Mouse (Mus musculus): ENCODE measurements around the gene Cactin. TPM values are rescaled to one million over a fixed set of nuclear protein-coding genes. Genes with fewer than 3 reads are reported as not detected.

Gene Cactin
- polyA plus RNA-seq (2021; fragmentation: Nextera tagmentation): 13.7 and 15.7 TPM in 2 replicates
- long read RNA-seq, experiment 1, transcript Cactin-201 (9 exons, 2,715 nt): major isoform, 109 of 122 reads
- long read RNA-seq, experiment 1, partial matches to known transcripts: 6 of 122 reads
- long read RNA-seq, experiment 1, other reads (novel, unspliced or antisense): 7 of 122 reads
- long read RNA-seq, experiment 2, transcript Cactin-201 (9 exons, 2,715 nt): major isoform, 22 of 28 reads
- long read RNA-seq, experiment 2, partial matches to known transcripts: 5 of 28 reads
- long read RNA-seq, experiment 2, other reads (novel, unspliced or antisense): 1 of 28 reads

DNA sequence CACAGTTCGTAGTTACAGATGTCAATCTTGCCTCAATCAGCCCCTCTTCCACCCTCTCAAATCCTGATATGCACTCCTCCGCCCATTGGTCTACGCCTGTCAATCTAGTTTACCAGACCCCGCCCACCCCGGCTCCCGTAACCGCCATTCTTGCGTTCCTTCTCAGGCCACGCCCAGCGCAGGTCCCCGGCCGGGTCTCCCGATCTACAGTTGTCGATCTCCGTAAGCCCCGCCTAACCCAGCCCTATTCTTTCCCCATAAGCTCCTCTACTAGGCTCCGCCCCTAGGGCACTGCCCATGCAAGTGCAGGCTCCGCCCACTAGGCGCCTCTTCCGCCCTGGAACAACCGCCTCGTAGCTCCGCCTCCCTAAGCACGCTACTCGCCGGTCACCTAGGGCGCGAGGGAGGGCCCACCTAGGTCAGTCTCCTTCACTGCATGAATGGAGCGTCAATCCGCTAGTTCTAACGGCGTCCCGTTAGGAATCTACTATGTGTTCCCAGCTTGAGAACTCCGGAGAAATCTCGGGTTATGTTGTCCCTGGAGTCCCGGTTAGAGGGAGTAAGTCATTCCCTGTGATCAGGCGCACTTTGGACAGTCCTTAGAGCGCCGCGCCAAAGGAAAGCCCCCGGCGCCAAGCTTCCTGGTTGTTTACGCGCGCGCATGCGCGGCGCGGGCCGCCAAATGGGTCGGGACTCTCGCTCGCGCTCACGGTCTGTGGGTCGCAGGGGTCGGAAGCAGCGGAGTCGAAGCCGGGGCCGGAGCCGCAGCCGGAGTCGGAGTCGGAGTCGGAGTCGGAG lies at the start of gene Cactin:
TSS of gene Cactin (plus strand) at position 554 of the 798 bp plus-strand sequence.

DNA sequence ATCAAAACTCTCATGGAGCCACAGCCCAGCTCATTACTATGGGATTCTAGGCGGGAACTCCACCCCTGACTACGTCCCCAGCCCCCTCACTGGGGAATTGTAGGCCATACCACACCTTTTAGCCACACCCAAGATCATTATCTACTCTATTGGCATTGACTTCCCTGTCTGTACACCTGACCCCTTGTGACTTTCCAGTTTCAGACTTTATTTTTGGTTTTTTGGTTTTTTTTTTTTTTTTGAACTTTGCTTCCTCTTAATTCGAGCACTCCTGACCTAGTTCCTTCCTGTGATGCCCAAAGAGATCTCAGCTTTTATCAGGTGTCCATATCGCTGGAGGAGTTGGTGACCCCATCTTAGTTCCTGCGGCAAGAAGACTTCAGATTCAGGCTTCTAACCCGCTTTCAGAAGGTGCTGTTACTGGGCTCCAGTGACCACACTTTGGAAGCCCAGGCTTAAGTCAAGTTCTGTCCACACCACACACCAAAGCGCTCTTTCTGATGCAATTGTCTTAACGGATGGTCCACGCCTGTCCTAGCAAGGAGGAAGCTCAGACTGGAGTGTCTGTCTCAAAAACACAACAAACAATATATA lies 29.3 kb upstream of the Cactin start, which contains the start of gene Tjp3:
TSS of gene Tjp3 (minus strand) at position 71 of the 594 bp plus-strand sequence.

DNA sequence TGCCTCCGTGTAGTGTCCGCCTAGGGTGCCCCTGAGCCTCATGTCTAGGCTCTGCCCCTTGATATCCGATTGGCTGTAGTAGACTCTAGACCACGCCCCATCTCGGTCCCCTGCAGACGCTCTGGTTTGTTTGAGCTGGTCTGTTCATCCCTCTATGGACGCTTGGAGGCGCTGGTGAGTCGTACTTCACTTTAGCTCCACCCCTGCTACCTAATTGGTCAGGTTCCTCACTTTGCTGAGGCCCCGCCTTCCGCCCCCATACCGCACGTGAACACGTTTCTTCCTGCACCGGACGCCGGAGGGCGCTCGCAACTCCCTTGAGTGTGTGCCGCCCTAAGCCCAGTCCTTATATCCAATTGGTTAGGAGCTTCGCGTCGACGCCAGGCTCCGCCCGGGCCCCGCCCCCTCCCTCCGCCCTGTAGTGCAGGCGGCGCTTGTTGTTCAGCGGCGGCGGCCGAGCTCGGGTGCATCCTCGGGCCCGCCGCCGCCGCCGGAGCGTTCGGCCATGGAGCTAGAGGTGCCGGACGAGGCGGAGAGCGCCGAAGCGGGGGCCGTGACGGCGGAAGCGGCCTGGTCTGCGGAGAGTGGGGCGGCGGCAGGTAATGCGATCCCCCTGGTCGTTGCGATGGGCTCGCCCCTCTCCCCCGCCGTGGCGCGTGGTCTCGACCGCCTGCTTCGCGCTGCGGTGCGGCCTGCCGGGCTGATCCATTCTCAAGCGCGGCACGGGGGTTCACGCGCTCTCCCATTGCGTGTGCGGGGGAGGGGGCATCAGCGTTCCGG lies 28.2 kb upstream of the Cactin start, which contains the start of gene Pip5k1c:
TSS of gene Pip5k1c (plus strand) at position 410 of the 780 bp plus-strand sequence.

DNA sequence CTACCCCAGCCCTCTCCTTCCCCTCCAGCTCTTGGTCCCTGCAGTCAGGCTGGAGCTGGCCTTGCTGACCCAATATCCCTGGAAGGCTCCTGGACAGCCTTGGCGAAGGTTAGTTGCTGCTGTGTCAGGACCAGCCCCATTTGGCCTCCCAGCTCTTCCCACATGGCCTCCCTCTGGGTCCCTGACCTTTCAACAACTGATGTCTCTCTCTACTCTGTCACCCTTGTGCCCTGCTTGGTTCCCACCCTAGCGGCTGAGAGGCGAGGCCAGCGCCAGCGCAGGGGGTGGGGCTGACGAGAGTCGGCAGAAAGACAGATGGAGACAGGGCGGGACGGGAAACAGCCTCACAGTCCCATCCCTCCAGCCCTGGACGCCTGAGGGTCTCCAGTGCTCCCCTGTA lies 7.5 kb downstream of the Cactin start, which contains the start of gene Tbxa2r:
TSS of gene Tbxa2r (plus strand) at position 346 of the 400 bp plus-strand sequence.

DNA sequence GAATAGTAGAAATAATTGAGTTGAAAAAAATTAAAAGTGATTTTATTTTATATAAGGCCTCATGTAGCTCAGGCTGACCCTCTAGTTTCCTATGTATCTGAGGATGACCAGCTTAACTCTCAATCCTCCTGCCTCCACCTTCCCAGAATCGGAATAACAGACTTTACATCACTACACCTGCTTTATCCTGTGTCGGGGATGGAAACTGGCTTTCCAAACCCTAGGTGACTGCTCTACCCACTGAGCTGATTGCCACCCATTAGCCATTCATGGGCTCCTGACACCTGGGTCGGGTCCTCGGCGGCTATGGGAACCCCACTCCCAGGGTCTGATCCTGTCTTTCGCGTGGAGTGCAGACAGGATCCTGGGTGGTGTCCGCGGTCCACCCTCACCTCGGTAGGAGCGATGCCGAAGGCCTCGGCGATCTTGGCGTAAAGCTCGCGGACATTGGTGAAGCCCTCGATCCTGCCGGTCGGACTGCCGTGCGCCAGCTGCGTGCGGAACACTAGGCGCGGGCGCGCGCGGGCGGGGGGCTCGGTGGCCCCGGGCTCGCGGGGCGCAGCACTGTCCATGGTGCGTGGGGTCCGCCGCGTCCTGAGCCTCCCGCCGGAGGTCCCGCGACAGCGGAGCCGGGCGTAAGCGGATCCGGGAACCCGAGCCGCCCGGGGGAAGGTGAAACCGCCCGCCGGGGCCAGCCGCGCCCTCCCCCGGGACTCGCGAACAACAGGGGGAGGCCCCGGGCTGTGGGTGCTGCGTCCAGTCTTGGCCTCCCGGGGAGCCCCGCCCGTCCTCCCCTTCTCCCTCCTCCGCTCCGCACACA lies 22.0 kb downstream of the Cactin start, which contains the start of gene Gipc3:
TSS of gene Gipc3 (minus strand) at position 581 of the 820 bp plus-strand sequence.

DNA sequence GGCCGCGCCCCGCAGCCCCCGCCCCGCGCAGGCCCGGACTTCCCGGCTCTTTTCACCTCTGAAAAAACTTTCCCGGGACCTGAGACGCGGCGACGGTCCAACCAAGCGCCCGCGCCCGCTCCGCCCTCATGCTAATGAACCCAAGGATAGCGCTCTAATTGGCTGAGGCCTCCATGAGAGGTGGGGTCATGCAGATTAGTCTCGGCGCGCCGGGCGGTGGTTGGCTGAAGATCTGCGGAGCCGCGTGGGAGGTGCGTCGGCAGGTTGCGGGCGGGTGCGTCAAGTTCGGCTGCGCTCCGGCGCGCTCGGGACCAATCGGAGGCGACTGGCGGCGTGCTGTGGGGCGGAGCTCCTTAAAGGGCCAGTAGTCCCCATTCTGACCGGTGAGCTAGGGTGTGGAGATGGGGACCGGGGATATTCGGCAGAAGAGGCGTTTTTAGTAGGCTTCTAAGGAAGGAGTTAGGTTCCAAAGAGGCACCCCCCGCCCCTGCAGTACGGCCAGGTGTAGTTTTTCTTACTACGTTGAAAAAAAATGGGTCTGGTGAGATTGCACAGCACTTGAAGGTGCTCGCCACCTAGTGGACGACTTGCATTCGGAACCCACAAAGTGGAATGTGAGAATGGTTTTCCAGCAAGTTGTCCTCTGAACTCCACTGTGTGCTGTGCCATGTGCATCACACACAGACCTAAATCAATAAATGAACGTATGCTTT lies 29.6 kb downstream of the Cactin start, which contains the start of gene Hmg20b:
TSS of gene Hmg20b (minus strand) at position 130 of the 713 bp plus-strand sequence.

DNA sequence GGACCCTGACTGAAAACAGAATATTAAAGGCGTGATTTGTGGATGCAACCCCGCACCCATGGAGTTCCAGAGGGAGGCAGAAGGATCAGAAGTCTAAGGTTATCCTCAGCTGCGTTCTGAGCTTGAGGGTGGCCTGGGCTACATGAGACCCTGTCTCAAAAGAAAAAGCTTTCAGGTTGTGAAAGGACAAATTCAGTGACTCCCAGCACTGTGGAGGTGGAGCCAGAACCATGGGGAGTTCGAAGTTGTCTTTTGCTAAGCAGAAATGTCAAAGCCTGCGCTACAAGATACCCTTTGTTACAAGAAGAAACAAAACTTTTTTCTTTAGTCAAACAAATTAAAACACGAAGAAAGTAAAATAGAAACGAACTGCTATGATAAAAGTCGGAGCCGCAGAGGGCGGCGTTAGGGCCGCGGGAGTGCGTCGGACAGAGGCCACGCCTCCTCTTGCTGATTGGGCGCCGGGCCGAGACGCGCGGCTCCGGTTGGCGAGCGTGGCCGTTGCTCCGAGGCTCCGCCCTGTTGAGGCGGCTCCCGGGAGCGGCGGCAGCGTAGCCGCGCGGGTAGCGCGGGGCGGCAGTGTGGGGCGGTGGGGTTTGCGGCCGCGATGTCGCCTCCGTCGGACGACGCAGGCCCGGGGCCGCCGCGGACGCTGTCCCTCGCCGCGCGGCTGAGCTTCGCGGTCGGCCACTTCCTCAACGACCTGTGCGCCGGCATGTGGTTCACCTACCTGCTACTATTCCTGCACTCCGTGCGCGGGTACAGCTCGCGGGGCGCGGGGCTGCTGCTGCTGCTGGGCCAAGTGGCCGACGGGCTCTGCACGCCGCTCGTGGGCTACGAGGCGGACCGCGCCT lies 36.3 kb downstream of the Cactin start, which contains the start of gene Mfsd12:
TSS of gene Mfsd12 (plus strand) at position 501 of the 854 bp plus-strand sequence.

DNA sequence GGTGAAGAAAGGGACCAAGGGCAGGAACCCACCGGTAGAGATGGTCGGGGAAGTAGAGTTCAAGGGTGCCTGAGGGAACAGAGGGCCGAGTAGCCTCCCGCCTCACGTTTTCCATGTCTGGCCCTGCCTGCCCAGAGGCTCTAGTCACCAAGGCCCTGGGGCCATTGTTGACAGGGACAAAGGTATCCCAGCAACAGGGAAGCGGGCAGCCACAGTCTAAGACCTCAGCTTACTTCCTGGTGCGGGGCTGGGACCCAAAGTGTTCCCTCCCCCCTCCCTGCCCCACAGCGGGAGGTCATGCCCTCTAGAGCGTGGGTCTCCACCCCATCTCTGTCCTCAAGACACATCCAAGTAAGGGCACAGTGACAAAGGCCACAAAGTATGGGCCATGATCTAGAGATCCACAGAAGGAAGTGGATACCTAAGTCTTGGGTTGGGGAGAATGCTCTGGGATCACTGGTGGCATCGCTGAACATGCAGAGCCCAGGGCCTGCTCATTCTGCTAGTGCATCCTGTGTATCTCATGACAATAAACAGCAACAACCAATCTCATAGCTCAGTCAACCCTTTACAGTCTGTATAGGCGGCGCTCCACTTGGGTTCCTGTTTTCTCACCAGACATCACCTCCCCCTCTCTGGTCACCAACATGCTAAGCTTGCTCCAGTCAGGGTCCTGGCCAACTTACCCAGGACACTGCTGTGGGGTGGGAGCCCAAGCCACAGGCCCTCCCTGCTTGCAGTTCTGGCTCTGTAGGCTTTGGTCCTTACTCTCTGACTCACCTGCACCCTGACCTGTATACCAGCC lies 45.0 kb downstream of the Cactin start, which contains the start of gene 4930404N11Rik:
TSS of gene 4930404N11Rik (minus strand) at position 145 of the 805 bp plus-strand sequence.

Other genes starting within 250 kb of the Cactin start
- gene Creb3l3, start 222.2 kb upstream of the Cactin start, polyA plus RNA-seq (2021; fragmentation: Nextera tagmentation): 0.36 and 0.86 TPM in 2 replicates
- 111 and 115 TPM in 2 replicates for gene Map2k2, start 215.2 kb upstream of the Cactin start, polyA plus RNA-seq (2021; fragmentation: Nextera tagmentation)
- gene Zbtb7a, start 185.9 kb upstream of the Cactin start, polyA plus RNA-seq (2021; fragmentation: Nextera tagmentation): 93.9 and 115 TPM in 2 replicates
- gene Pias4, start 153.2 kb upstream of the Cactin start, polyA plus RNA-seq (2021; fragmentation: Nextera tagmentation): 19.6 and 22.7 TPM in 2 replicates
- gene Eef2, start 144.5 kb upstream of the Cactin start, polyA plus RNA-seq (2021; fragmentation: Nextera tagmentation): 720 and 722 TPM in 2 replicates
- 1.8 and 81.3 TPM in 2 replicates for gene Dapk3, start 138.1 kb upstream of the Cactin start, polyA plus RNA-seq (2021; fragmentation: Nextera tagmentation)
- gene 4930442H23Rik, start 137.3 kb upstream of the Cactin start, polyA plus RNA-seq (2021; fragmentation: Nextera tagmentation): 0.09 TPM in 1 of 2 replicates, not detected in the other
- not detected in 2 replicates for gene Nmrk2, start 119.1 kb upstream of the Cactin start, polyA plus RNA-seq (2021; fragmentation: Nextera tagmentation)
- 50.9 and 79.7 TPM in 2 replicates for gene Atcay, start 90.3 kb upstream of the Cactin start, polyA plus RNA-seq (2021; fragmentation: Nextera tagmentation)
- 25.5 and 28.7 TPM in 2 replicates for gene Zfr2, start 87.9 kb upstream of the Cactin start, polyA plus RNA-seq (2021; fragmentation: Nextera tagmentation)
- gene Matk, start 68.2 kb upstream of the Cactin start, polyA plus RNA-seq (2021; fragmentation: Nextera tagmentation): 125 and 168 TPM in 2 replicates
- gene Mrpl54, start 54.2 kb upstream of the Cactin start, polyA plus RNA-seq (2021; fragmentation: Nextera tagmentation): 120 and 129 TPM in 2 replicates
- gene Apba3, start 54.1 kb upstream of the Cactin start, polyA plus RNA-seq (2021; fragmentation: Nextera tagmentation): 20.8 and 21.3 TPM in 2 replicates
- gene Tjp3, start 29.5 kb upstream of the Cactin start, polyA plus RNA-seq (2021; fragmentation: Nextera tagmentation): 0.21 and 0.37 TPM in 2 replicates
- 70.9 and 115 TPM in 2 replicates for gene Pip5k1c, start 28.1 kb upstream of the Cactin start, polyA plus RNA-seq (2021; fragmentation: Nextera tagmentation)
- gene Tbxa2r, start 7.6 kb downstream of the Cactin start, polyA plus RNA-seq (2021; fragmentation: Nextera tagmentation): 0.78 and 1.2 TPM in 2 replicates
- gene Gipc3, start 22.2 kb downstream of the Cactin start, polyA plus RNA-seq (2021; fragmentation: Nextera tagmentation): 0.44 and 0.73 TPM in 2 replicates
- gene Hmg20b, start 29.4 kb downstream of the Cactin start, polyA plus RNA-seq (2021; fragmentation: Nextera tagmentation): 24.0 and 36.0 TPM in 2 replicates
- 11.3 and 14.9 TPM in 2 replicates for gene Mfsd12, start 36.4 kb downstream of the Cactin start, polyA plus RNA-seq (2021; fragmentation: Nextera tagmentation)
- gene 4930404N11Rik, start 44.7 kb downstream of the Cactin start, polyA plus RNA-seq (2021; fragmentation: Nextera tagmentation): 0.19 and 0.63 TPM in 2 replicates
- gene Fzr1, start 57.4 kb downstream of the Cactin start, polyA plus RNA-seq (2021; fragmentation: Nextera tagmentation): 50.1 and 52.0 TPM in 2 replicates
- 160 and 212 TPM in 2 replicates for gene Dohh, start 63.3 kb downstream of the Cactin start, polyA plus RNA-seq (2021; fragmentation: Nextera tagmentation)
- 2.5 and 3.2 TPM in 2 replicates for gene Gm48551, start 63.4 kb downstream of the Cactin start, polyA plus RNA-seq (2021; fragmentation: Nextera tagmentation)
- gene Gm48552, start 67.9 kb downstream of the Cactin start, polyA plus RNA-seq (2021; fragmentation: Nextera tagmentation): 0.80 and 2.4 TPM in 2 replicates
- 1.6 and 2.1 TPM in 2 replicates for gene Smim24, start 71.9 kb downstream of the Cactin start, polyA plus RNA-seq (2021; fragmentation: Nextera tagmentation)
- gene Nfic, start 134.5 kb downstream of the Cactin start, polyA plus RNA-seq (2021; fragmentation: Nextera tagmentation): 21.8 and 30.9 TPM in 2 replicates
- 38.3 and 133 TPM in 2 replicates for gene Celf5, start 161.6 kb downstream of the Cactin start, polyA plus RNA-seq (2021; fragmentation: Nextera tagmentation)
- gene Ncln, start 175.3 kb downstream of the Cactin start, polyA plus RNA-seq (2021; fragmentation: Nextera tagmentation): 34.1 and 44.3 TPM in 2 replicates
- gene S1pr4, start 179.0 kb downstream of the Cactin start, polyA plus RNA-seq (2021; fragmentation: Nextera tagmentation): 0.67 and 0.71 TPM in 2 replicates
- 2.4 and 4.3 TPM in 2 replicates for gene Gna15, start 203.1 kb downstream of the Cactin start, polyA plus RNA-seq (2021; fragmentation: Nextera tagmentation)
- 63.0 and 113 TPM in 2 replicates for gene Gna11, start 224.1 kb downstream of the Cactin start, polyA plus RNA-seq (2021; fragmentation: Nextera tagmentation)
- 171 and 487 TPM in 2 replicates for gene Aes, start 238.4 kb downstream of the Cactin start, polyA plus RNA-seq (2021; fragmentation: Nextera tagmentation)

Data from left cerebral cortex, adult 6 months (tissue).